Mouse (Mus musculus): ENCODE data around the gene Fam196a.

- TF ChIP-seq CTCF (IDR thresholded peaks at IDR 0.05; ENCODE audit: control insufficient read depth, insufficient read depth, insufficient read length), result no peak
- no peak for TF ChIP-seq MYOD1 (IDR thresholded peaks at IDR 0.05; ENCODE audit: control insufficient read depth, insufficient read length, low read depth)
- no peak for TF ChIP-seq USF1 (IDR thresholded peaks at IDR 0.05; ENCODE audit: low read depth)
Observed at GRCm38 (mm10) chr7:134892972-134893371, 45.3 kb downstream of the Fam196a start.
